Mouse (Mus musculus) liver, embryonic 13.5 days (tissue): ENCODE data around the gene Wnt10b. TPM values are rescaled to one million over a fixed set of nuclear protein-coding genes. Genes with fewer than 3 reads are reported as not detected.
"Not testable (repeated sequence)": the region's sequence is repeated elsewhere in the genome, so short reads cannot be mapped to it uniquely, and the experiment has no call there.

ENCODE experiments used
- ATAC-seq: fragments of 200-750 bp; cut with Nextera tagmentation; 2 replicates; pipeline ENCODE4 v1.8.0; 2017; ENCODE audit warnings: low read depth, mild to moderate bottlenecking, moderate number of reproducible peaks, moderate library complexity
- DNase-seq: peaks from one replicate; pipeline ENCODE4 v3.0.0; 2022
- H3K27ac ChIP-seq: fragments of 300-500 bp; sonication (generic); 2 replicates; pipeline ENCODE4 v1.5.1; 2015; ENCODE audit warnings: moderate library complexity, mild to moderate bottlenecking, inconsistent platforms
- H3K27me3 ChIP-seq: fragments of 300-500 bp; sonication (generic); 2 replicates; pipeline ENCODE4 v1.6.1; 2015; ENCODE audit warnings: mild to moderate bottlenecking, inconsistent platforms
- H3K36me3 ChIP-seq: fragments of 300-500 bp; sonication (generic); 2 replicates; pipeline ENCODE4 v1.6.1; 2015; ENCODE audit warnings: mild to moderate bottlenecking, inconsistent platforms
- H3K4me1 ChIP-seq: fragments of 300-500 bp; sonication (generic); replicated peaks from 2 replicates; pipeline ENCODE4 v1.6.1; 2015; ENCODE audit warnings: inconsistent platforms
- H3K4me2 ChIP-seq: fragments of 300-500 bp; sonication (generic); 2 replicates; pipeline ENCODE4 v1.6.1; 2015; ENCODE audit warnings: inconsistent platforms, mild to moderate bottlenecking, moderate library complexity
- H3K4me3 ChIP-seq: fragments of 300-500 bp; sonication (generic); replicated peaks from 2 replicates; pipeline ENCODE4 v1.5.1; 2015; ENCODE audit warnings: mild to moderate bottlenecking, inconsistent platforms
- H3K9ac ChIP-seq: fragments of 300-500 bp; sonication (generic); 2 replicates; pipeline ENCODE4 v1.6.1; 2015; ENCODE audit warnings: mild to moderate bottlenecking, inconsistent platforms
- H3K9me3 ChIP-seq: fragments of 300-500 bp; sonication (generic); replicated peaks from 2 replicates; pipeline ENCODE4 v1.6.1; 2016; ENCODE audit warnings: inconsistent platforms
- WGBS: fragments of 180-500 bp; shearing (Covaris S2); methylation state at CpG from one replicate; pipeline ENCODE4 v1.1.7; 2015; ENCODE audit not compliant: insufficient replicate concordance; 5-methylcytosine and 5-hydroxymethylcytosine counted together
- polyA plus RNA-seq: library from polyadenylated mRNA; unstranded; fragments of >200 nt; fragmentation: Nextera tagmentation; extraction: Ambion mirVana; gene quantifications from 2 replicates; pipeline ENCODE4 v1.2.1, GENCODE M21; 2015

Gene Wnt10b
- polyA plus RNA-seq: not detected in 2 replicates

GRCm38 (mm10) chr15:98777762-98778161 lies at the start of gene Wnt10b:
Gene Wnt10b, minus strand, starts transcription at chr15:98778150.
- Histone ChIP-seq H3K4me2 (peak within 1 kb of the TSS; percentile 30), H3K36me3 (no peaks in the 10 kb centered on the region), H3K27ac (no peak within 1 kb of the TSS), H3K4me3 (peak within 1 kb of the TSS; percentile 23; the same call in 1 of the 2 replicates), H3K4me1 (peaks cover 38% of the 10 kb centered on the region), H3K27me3 (peaks cover 98% of the 10 kb centered on the region), H3K9ac (no peak within 1 kb of the TSS), H3K9me3 (no peaks in the 10 kb centered on the region)
- ATAC-seq (no peak), DNase-seq (no peak)
- WGBS: 1% methylated on average over 28 of the region's 33 CpGs

DNA sequence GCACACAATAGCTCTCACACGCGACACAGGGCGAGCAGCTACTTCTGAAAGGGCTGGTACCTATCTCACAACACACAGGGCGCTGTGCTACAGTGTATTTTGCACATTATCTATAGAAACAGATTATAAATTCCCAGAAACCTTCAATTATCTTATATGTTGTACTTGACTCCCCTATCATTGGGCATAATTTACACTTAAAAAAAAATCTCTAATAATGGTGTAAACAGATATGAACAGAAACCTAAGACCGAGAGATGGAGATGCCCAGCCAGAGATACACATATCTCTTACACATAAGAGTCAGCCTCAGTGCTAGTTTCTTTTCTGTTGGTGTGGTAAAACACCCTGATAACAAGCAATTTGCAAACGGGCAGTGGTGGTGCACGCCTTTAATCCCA lies 49.7 kb upstream of the Wnt10b start:
- WGBS: 13% methylated on average over 7 of the region's 7 CpGs
- Histone ChIP-seq H3K4me2 (peak overlapping the region; percentile 62), H3K4me1 (peaks cover 72% of the 10 kb centered on the region), H3K36me3 (peaks cover 46% of the 10 kb centered on the region), H3K27me3 (no peaks in the 10 kb centered on the region), H3K9ac (peak overlapping the region; percentile 55), H3K9me3 (no peaks in the 10 kb centered on the region), H3K27ac (peak overlapping the region; percentile 93), H3K4me3 (peak overlapping the region; percentile 35)
- ATAC-seq: peak; percentile 76
- peak; percentile 67 for DNase-seq

DNA sequence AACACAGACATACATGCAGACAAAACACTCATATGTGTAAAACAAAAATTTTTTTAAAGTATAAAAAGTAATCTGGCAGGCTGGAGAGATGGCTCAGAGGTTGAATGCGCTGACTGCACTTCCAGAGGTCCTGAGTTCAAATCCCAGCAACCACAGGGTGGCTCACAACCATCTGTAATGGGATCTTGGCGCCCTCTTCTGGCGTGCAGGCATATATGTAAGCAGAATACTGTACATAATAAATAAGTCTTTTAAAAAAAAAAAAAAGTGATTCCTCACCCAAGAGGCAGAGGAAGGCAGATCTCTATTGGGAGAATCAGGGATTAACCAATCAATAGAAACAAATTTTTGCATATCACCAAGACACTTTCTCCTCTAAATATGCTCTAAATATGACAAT lies 45.5 kb upstream of the Wnt10b start:
- Histone ChIP-seq H3K4me2 (no peak overlapping the region), H3K27me3 (no peaks in the 10 kb centered on the region), H3K9me3 (no peaks in the 10 kb centered on the region), H3K4me1 (peaks cover 46% of the 10 kb centered on the region), H3K9ac (no peak overlapping the region), H3K4me3 (no peak overlapping the region), H3K36me3 (peaks cover 75% of the 10 kb centered on the region), H3K27ac (no peak overlapping the region)
- DNase-seq: no peak
- 63% methylated on average over 3 of the region's 3 CpGs for WGBS
- ATAC-seq: no peak

DNA sequence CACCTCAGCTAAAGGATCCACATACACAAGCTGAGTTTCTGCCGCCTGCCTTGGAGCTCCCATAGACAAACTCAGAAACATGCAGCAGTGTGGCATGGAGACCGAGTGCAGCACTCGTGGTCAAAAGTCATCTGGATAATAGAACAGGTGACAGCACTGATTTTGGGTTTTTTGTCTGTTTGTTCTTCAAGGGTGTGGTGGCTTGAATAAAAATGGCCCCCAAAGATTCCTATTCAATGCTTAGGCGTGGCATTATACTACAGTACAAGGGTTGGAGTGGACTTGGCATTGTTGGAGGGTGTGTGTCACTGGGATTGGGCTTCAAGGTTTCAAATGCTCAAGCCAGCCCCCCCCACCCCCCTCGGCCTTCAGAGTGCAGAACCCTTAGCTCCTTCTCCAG lies 44.2 kb upstream of the Wnt10b start:
- H3K27ac ChIP-seq: no peak overlapping the region
- 81% methylated on average over 5 of the region's 5 CpGs for WGBS

GRCm38 (mm10) chr15:98821403-98821802 lies 43.5 kb upstream of the Wnt10b start:
- H3K27me3 ChIP-seq: no peaks in the 10 kb centered on the region
- no peaks in the 10 kb centered on the region for H3K9me3 ChIP-seq
- H3K9ac ChIP-seq: no peak overlapping the region
- peaks cover 26% of the 10 kb centered on the region for H3K4me1 ChIP-seq
- WGBS: 65% methylated on average over 10 of the region's 10 CpGs
- no peak overlapping the region for H3K4me3 ChIP-seq
- no peak overlapping the region for H3K4me2 ChIP-seq
- ATAC-seq (0 out of 2 replicates have a peak, but pooled peaks have one; percentile 21), DNase-seq (no peak)
- no peak overlapping the region for H3K27ac ChIP-seq
- peaks cover 90% of the 10 kb centered on the region for H3K36me3 ChIP-seq

More for the DNA sequence above, 44.2 kb upstream of the Wnt10b start:
- Histone ChIP-seq H3K36me3 (peaks cover 83% of the 10 kb centered on the region), H3K9ac (no peak overlapping the region), H3K4me2 (no peak overlapping the region), H3K4me1 (peaks cover 33% of the 10 kb centered on the region), H3K27me3 (no peaks in the 10 kb centered on the region), H3K4me3 (no peak overlapping the region), H3K9me3 (no peaks in the 10 kb centered on the region)
- ATAC-seq (no peak), DNase-seq (no peak)

DNA sequence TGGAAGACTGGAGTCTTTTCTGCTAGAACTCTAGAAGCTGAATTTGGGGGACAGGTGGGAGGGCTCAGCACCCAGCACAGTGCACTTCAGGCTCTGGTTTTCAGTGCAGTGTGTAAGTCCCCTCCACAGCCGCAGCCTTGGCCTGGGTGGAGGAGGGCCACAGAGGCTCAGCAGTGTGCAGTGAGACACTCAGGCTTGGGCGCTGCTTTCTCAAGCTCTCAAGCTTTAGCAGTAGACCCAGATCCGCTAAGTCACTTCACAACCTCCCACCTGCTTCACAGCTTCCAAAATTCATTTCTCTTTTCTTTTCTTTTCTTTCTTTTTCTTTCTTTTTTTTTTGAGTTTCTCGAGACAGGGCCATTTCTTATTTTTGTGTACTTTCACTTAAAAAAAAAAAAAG lies 43.0 kb upstream of the Wnt10b start:
- ATAC-seq: no peak
- WGBS: 91% methylated on average over 4 of the region's 4 CpGs

DNA sequence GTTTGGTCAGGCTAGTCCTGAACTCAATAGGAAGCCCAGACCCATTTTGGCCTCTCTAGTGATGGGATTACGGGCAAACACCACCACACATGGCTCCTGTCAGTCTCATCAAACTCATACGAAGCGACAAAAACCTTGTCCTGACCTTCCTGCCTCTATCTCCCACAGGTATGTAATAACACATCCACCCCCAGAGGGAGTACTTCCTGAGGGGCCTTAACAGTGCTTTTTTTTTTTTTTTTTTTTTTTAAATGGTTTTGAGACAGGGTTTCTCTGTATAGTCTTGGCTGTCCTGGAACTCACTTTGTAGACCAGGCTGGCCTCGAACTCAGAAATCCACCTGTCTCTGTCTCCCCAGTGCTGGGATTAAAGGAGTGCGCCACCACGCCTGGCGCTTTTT lies 40.2 kb upstream of the Wnt10b start:
- Histone ChIP-seq H3K9me3 (no peaks in the 10 kb centered on the region), H3K4me2 (no peak overlapping the region), H3K4me3 (no peak overlapping the region), H3K36me3 (peaks cover 93% of the 10 kb centered on the region), H3K27ac (no peak overlapping the region), H3K27me3 (no peaks in the 10 kb centered on the region), H3K4me1 (peaks cover 6% of the 10 kb centered on the region; the same call in 1 of the 2 replicates), H3K9ac (no peak overlapping the region)
- WGBS: 88% methylated on average over 7 of the region's 7 CpGs
- no peak for DNase-seq
- ATAC-seq: no peak

More for the DNA sequence above, 43.0 kb upstream of the Wnt10b start:
- Histone ChIP-seq H3K4me3 (no peak overlapping the region), H3K27ac (no peak overlapping the region), H3K4me2 (no peak overlapping the region), H3K36me3 (peaks cover 94% of the 10 kb centered on the region), H3K27me3 (no peaks in the 10 kb centered on the region), H3K4me1 (peaks cover 21% of the 10 kb centered on the region), H3K9ac (no peak overlapping the region), H3K9me3 (no peaks in the 10 kb centered on the region)
- DNase-seq: no peak

GRCm38 (mm10) chr15:98812741-98813424 lies 34.9 kb upstream of the Wnt10b start:
- Histone ChIP-seq H3K4me1 (peaks cover 12% of the 10 kb centered on the region), H3K9me3 (no peaks in the 10 kb centered on the region), H3K36me3 (peaks cover 72% of the 10 kb centered on the region), H3K4me2 (no peak overlapping the region), H3K27ac (no peak overlapping the region), H3K27me3 (peaks cover 27% of the 10 kb centered on the region), H3K9ac (no peak overlapping the region), H3K4me3 (no peak overlapping the region)
- 72% methylated on average over 20 of the region's 20 CpGs for WGBS
- no peak for ATAC-seq
- DNase-seq: no peak

DNA sequence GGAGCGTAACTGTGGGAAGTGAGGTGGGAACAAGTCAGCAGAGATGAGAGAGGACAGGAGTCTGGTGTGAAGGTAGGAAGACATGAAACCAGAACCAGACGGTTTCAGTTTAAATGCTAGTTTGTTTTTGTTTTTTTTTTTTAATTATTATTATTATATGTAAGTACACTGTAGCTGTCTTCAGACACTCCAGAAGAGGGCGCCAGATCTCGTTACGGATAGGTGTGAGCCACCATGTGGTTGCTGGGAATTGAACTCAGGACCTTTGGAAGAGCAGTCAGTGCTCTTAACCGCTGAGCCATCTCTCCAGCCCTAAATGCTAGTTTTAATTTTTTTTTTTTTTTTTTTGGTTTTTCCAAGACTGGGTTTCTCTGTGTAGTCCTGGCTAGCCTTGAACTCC lies 32.3 kb upstream of the Wnt10b start:
- not testable (repeated sequence) for H3K4me3 ChIP-seq, ATAC-seq, H3K4me2 ChIP-seq, H3K9ac ChIP-seq, H3K27ac ChIP-seq, H3K9me3 ChIP-seq, DNase-seq
- H3K36me3 ChIP-seq: peaks cover 46% of the 10 kb centered on the region
- H3K27me3 ChIP-seq: peaks cover 54% of the 10 kb centered on the region
- peaks cover 39% of the 10 kb centered on the region for H3K4me1 ChIP-seq
- WGBS: 68% methylated on average over 6 of the region's 6 CpGs

DNA sequence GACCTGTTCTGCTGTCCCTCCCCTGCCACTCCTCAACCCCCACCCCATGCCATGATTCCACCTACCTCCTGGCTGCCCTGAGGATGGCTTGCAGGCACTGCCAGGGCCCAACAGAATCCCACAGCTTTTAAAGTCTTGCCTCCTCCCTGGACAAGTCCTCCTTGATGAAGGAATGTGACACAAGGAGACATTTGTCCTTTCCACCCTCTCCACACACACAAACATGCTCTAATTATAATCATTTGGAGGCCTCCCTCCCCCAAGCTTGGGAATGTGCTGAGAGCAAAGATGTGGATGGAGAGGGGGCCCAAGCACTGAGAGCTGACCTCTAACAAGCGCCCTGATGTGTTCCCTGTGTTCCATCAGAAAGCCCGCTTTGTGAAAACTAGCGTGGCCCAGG lies 31.4 kb upstream of the Wnt10b start, which contains the start of gene Ddn:
Gene Ddn, minus strand, starts transcription at position 101 of the 400 bp plus-strand sequence.
- H3K27ac ChIP-seq: no peak within 1 kb of the TSS
- H3K4me3 ChIP-seq: no peak within 1 kb of the TSS
- DNase-seq (no peak), ATAC-seq (no peak)
- WGBS: 63% methylated on average over 3 of the region's 3 CpGs
- H3K27me3 ChIP-seq: peaks cover 62% of the 10 kb centered on the region
- peak within 1 kb of the TSS; percentile 63; the same call in 1 of the 2 replicates for H3K4me2 ChIP-seq
- peaks cover 38% of the 10 kb centered on the region for H3K36me3 ChIP-seq
- no peaks in the 10 kb centered on the region for H3K9me3 ChIP-seq
- peaks cover 40% of the 10 kb centered on the region for H3K4me1 ChIP-seq
- H3K9ac ChIP-seq: no peak within 1 kb of the TSS

DNA sequence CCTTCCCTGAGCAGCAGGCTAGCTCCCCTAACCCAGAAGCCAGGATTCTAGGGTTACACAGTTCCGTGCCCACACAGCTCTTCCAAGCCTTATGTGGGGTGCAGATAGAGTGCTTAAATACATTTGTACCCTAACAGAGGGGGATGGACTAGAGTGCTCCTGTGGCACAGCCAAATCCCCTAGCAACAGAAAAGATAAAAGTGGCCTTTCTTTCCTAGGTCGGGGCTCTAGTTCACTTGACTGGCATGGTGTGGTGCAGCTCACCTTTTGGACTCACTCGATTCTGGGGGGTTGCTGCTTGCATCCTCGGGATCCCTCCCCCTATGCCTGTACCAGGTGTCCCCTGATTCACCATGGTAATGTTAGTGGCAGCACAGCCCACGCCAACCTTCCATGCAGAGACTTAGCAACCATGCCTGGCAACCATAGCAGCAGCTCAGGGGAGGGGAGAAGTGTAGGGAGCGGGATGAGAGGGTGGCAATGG lies 30.7 kb upstream of the Wnt10b start:
- no peak overlapping the region for H3K9ac ChIP-seq
- H3K27ac ChIP-seq: no peak overlapping the region
- DNase-seq: no peak
- peaks cover 31% of the 10 kb centered on the region for H3K36me3 ChIP-seq
- H3K4me2 ChIP-seq: no peak overlapping the region
- peaks cover 69% of the 10 kb centered on the region for H3K27me3 ChIP-seq
- H3K4me1 ChIP-seq: peaks cover 45% of the 10 kb centered on the region
- no peaks in the 10 kb centered on the region for H3K9me3 ChIP-seq
- no peak for ATAC-seq
- no peak overlapping the region for H3K4me3 ChIP-seq
- 18% methylated on average over 6 of the region's 6 CpGs for WGBS
